Mouse (Mus musculus) E14TG2a.4 (cell line): Measurements from ENCODE around the gene Tpm3.

Source experiments
- H3K27me3 ChIP-seq: 2 replicates; pipeline ENCODE4 v1.6.1; 2014; ENCODE audit warnings: low read length, control low read depth; ENCODE audit not compliant: insufficient read depth
- H3K36me3 ChIP-seq: 2 replicates; pipeline ENCODE4 v1.6.1; 2014; ENCODE audit warnings: low read length, control low read depth; ENCODE audit not compliant: insufficient read depth
- H3K4me1 ChIP-seq: replicated peaks from 2 replicates; pipeline ENCODE4 v1.6.1; 2014; ENCODE audit warnings: low read depth, low read length, control low read depth
- H3K4me3 ChIP-seq: replicated peaks from 2 replicates; pipeline ENCODE4 v1.5.1; 2014; ENCODE audit warnings: mild to moderate bottlenecking, low read length
- H3K9me3 ChIP-seq: 2 replicates; pipeline ENCODE4 v1.6.1; 2014; ENCODE audit warnings: low read length, control low read depth
- CTCF ChIP-seq: conservative IDR thresholded peaks from 2 replicates; pipeline ENCODE4 v1.5.1; 2014; ENCODE audit warnings: low read length
- NANOG ChIP-seq: IDR thresholded peaks from 2 replicates; pipeline ENCODE4 v1.6.1; 2014; ENCODE audit warnings: borderline replicate concordance, low read length, mixed read lengths
- POU5F1 ChIP-seq: IDR thresholded peaks from 2 replicates; pipeline ENCODE4 v1.6.1; 2014; ENCODE audit warnings: low read length, borderline replicate concordance

Gene Tpm3

GRCm38 (mm10) chr3:90137606-90138005 is 65.2 kb downstream of the Tpm3 start:
- H3K9me3 ChIP-seq: no peaks in the 10 kb centered on the region
- H3K36me3 ChIP-seq: no peaks in the 10 kb centered on the region
- 0 out of 2 replicates have a peak, but pooled peaks cover 10% of the 10 kb centered on the region for H3K4me1 ChIP-seq
- no peaks in the 10 kb centered on the region for H3K27me3 ChIP-seq
- TF ChIP-seq CTCF: no peak
- no peak for TF ChIP-seq POU5F1
- no peak for TF ChIP-seq NANOG
- no peak overlapping the region for H3K4me3 ChIP-seq

DNA sequence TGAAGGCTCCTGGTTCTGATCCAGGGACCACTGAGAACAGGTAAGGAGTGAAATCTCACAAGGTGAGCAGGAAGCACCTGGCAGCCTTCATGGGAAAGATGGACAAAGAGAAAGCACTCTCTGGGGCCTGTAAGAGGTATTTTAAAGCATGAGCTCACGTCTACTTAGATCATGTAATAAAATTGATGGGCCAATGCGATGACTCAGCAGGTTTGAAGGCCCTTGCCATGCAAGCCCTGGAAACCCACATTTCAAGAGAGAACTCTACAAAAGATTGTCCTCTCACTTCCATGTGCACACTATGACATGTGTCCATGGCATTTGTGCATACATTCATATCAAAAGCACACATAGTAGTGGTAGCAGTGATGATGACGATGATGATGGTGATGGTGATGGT is 67.5 kb downstream of the Tpm3 start:
- no peaks in the 10 kb centered on the region for H3K36me3 ChIP-seq
- 0 out of 2 replicates have a peak, but pooled peaks cover 8% of the 10 kb centered on the region for H3K4me1 ChIP-seq
- H3K27me3 ChIP-seq: no peaks in the 10 kb centered on the region
- no peak overlapping the region for H3K4me3 ChIP-seq
- H3K9me3 ChIP-seq: no peaks in the 10 kb centered on the region
- TF ChIP-seq CTCF (no peak), NANOG (no peak), POU5F1 (no peak)

- Histone ChIP-seq H3K36me3 (no peaks in the 10 kb centered on the region), H3K4me3 (no peak overlapping the region), H3K9me3 (no peaks in the 10 kb centered on the region), H3K27me3 (no peaks in the 10 kb centered on the region), H3K4me1 (no peaks in the 10 kb centered on the region)
- TF ChIP-seq POU5F1 (no peak), NANOG (no peak), CTCF (no peak)
Observed at GRCm38 (mm10) chr3:90145461-90145860, 73.0 kb downstream of the Tpm3 start.

DNA sequence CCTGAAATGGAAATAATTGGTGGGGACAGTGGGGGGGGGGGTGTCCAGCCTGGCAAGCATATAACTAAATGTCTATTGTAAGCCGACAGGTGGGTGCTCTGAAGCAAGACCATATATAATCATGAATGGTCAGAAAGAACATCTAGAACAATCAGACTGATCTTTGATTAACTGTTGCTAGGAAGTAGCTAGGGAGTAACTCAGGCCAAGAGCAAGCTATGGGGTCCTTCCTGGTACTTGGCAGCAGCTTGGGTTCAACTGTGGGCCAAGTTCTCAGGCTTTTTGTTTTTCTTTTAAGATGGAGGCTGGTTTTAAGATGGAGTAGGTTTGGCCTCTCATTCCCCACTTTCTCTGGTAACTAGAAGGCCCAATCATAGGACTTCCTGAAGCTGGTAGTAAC is 74.2 kb downstream of the Tpm3 start:
- Histone ChIP-seq H3K27me3 (no peaks in the 10 kb centered on the region), H3K4me3 (no peak overlapping the region), H3K36me3 (no peaks in the 10 kb centered on the region), H3K9me3 (no peaks in the 10 kb centered on the region), H3K4me1 (peaks cover 6% of the 10 kb centered on the region)
- TF ChIP-seq CTCF: no peak
- no peak for TF ChIP-seq POU5F1
- no peak for TF ChIP-seq NANOG
